Mouse (Mus musculus) right cerebral cortex, postnatal 10 days (tissue): ENCODE results near the gene Mcat.
A peak's percentile ranks its signal among the peaks of the same experiment; 100 is the strongest.

Source experiments
- DNase-seq, 2 experiments: peaks; one replicate each; pipeline ENCODE4 v3.0.0; 2021; ENCODE audit warnings: low spot score in 2 of 2

Gene Mcat

GRCm38 (mm10) chr15:83563327-83563856, at the start of gene Mcat, which contains the start of gene Tspo:
TSS of gene Mcat (minus strand) at chr15:83563787.
TSS of gene Tspo (plus strand) at chr15:83563592.
- DNase-seq: no peak

GRCm38 (mm10) chr15:83607115-83607802, 43.7 kb upstream of the Mcat start:
- peak; percentile 63 to 75 for DNase-seq

GRCm38 (mm10) chr15:83606700-83607099, 43.1 kb upstream of the Mcat start:
- no peak for DNase-seq

- DNase-seq: no peak
Observed at GRCm38 (mm10) chr15:83606216-83606615, 42.6 kb upstream of the Mcat start.

- DNase-seq: no peak
Observed at GRCm38 (mm10) chr15:83603426-83603825, 39.8 kb upstream of the Mcat start.

- DNase-seq: no peak
Observed at GRCm38 (mm10) chr15:83603046-83603396, 39.4 kb upstream of the Mcat start.

GRCm38 (mm10) chr15:83602372-83603045, 38.9 kb upstream of the Mcat start:
- no peak for DNase-seq

- DNase-seq: no peak
Observed at GRCm38 (mm10) chr15:83601185-83601584, 37.6 kb upstream of the Mcat start.

- DNase-seq: no peak
Observed at GRCm38 (mm10) chr15:83596833-83597232, 33.2 kb upstream of the Mcat start.

GRCm38 (mm10) chr15:83595364-83595711, 31.8 kb upstream of the Mcat start:
- no peak for DNase-seq

GRCm38 (mm10) chr15:83594513-83595363, 31.2 kb upstream of the Mcat start, which contains the start of gene Ttll12:
TSS of gene Ttll12 (minus strand) at chr15:83595157.
- peak; percentile 97 to 98 for DNase-seq

GRCm38 (mm10) chr15:83593702-83594512, 30.3 kb upstream of the Mcat start:
- no peak for DNase-seq

GRCm38 (mm10) chr15:83593189-83593585, 29.6 kb upstream of the Mcat start:
- DNase-seq: no peak

GRCm38 (mm10) chr15:83592260-83593188, 28.9 kb upstream of the Mcat start:
- no peak for DNase-seq

GRCm38 (mm10) chr15:83591758-83592157, 28.2 kb upstream of the Mcat start:
- DNase-seq: no peak

GRCm38 (mm10) chr15:83590841-83591240, 27.3 kb upstream of the Mcat start:
- DNase-seq: no peak

- DNase-seq: no peak
Observed at GRCm38 (mm10) chr15:83584741-83585220, 21.2 kb upstream of the Mcat start.

GRCm38 (mm10) chr15:83583419-83584156, 20.0 kb upstream of the Mcat start:
- DNase-seq: no peak

GRCm38 (mm10) chr15:83582931-83583330, 19.3 kb upstream of the Mcat start:
- DNase-seq: no peak
